Mouse (Mus musculus): Measurements from ENCODE around the gene St8sia6. TPM values are rescaled to one million over a fixed set of nuclear protein-coding genes. Genes with fewer than 3 reads are reported as not detected.

Gene St8sia6
- total and polyA plus RNA-seq, 2 experiments from 2014 or later: 1.2 to 1.3 TPM

DNA sequence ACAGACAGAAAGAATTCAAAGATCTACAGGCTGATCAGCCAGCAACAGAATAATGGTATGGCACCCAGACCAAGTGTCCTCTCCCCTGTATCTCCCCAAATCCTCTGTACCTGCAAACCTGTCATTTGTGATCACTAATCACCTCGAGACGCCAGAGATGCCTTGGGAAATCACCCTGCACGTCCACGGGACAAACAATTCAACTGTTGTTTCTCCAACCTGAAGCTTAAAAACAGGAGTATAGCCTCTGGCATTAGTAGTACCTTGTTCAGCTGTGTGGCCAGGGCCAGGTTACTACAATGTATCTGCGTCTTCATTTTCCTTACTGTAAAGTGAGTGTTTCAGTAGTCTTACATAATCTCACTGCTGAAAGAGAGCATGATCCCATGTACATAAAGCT is 25.3 kb downstream of the St8sia6 start:
- TF ChIP-seq CTCF (IDR thresholded peaks at IDR 0.05; ENCODE audit: low read depth): no peak
- Histone ChIP-seq H3K27me3 (ENCODE audit: insufficient read depth, low read length) (no peaks in the 10 kb centered on the region), H3K9me3 (ENCODE audit: low read length) (no peaks in the 10 kb centered on the region), H3K4me1 (ENCODE audit: insufficient read depth) (no peaks in the 10 kb centered on the region), H3K4me3 (ENCODE audit: low read depth, low read length) (no peak overlapping the region), H3K9ac (no peak overlapping the region), H3K36me3 (ENCODE audit: insufficient read depth) (no peaks in the 10 kb centered on the region), H3K4me2 (ENCODE audit: low read depth) (no peak overlapping the region), H3K27ac (ENCODE audit: low read depth, low read length) (no peak overlapping the region)
- WGBS: 74% methylated on average over 5 of the region's 5 CpGs
- DNase-seq (no peak), ATAC-seq (no peak)

DNA sequence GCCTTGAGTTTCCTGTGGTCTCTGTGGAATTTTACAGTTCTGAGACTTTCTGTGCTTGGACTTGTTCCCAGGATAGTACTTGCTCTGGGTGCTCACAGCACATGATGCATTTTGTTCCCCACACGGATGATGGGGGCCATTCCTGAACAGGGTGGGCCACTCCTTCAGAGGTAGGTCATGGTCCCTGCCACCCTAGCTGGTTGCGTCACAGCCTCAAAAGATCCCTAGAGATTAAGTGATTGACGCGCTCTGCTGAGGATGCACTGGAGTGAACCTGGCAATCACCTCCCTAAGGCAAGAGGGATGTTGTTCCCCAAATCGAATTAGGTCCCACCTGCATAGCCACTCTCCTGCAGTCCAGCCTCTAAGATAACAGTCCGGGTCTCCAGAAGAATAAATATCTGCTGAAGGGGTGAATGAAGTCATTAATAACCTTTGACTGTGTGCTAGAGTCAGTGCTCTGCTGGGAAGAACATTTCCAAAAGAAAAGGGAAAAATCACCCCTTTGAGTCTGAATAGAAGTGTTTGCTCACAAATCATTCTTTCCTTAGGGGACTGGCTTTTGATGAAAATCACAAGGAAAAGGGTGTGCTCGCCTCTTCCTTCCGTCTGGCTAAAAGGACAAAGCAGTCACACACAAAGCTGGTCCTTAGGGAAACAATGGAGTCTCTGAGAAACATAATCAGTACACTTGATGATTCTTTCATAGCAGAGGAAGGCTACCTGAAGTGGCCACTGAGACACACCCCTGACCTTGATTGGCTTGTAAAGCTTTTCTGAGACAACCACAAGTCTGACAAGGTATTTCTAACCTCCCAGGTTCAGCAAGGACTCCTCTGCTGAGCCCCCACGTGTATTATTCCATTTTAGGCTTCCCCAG is 26.1 kb downstream of the St8sia6 start:
- Histone ChIP-seq H3K9ac (no peak overlapping the region), H3K4me3 (ENCODE audit: low read depth, low read length) (no peak overlapping the region), H3K36me3 (ENCODE audit: insufficient read depth) (no peaks in the 10 kb centered on the region), H3K4me2 (ENCODE audit: low read depth) (no peak overlapping the region), H3K27me3 (ENCODE audit: insufficient read depth, low read length) (no peaks in the 10 kb centered on the region), H3K4me1 (ENCODE audit: insufficient read depth) (no peaks in the 10 kb centered on the region), H3K9me3 (ENCODE audit: low read length) (no peaks in the 10 kb centered on the region), H3K27ac (ENCODE audit: low read depth, low read length) (no peak overlapping the region)
- WGBS: 56% methylated on average over 9 of the region's 9 CpGs
- TF ChIP-seq CTCF (IDR thresholded peaks at IDR 0.05; ENCODE audit: low read depth): no peak
- DNase-seq (no peak), ATAC-seq (no peak)

DNA sequence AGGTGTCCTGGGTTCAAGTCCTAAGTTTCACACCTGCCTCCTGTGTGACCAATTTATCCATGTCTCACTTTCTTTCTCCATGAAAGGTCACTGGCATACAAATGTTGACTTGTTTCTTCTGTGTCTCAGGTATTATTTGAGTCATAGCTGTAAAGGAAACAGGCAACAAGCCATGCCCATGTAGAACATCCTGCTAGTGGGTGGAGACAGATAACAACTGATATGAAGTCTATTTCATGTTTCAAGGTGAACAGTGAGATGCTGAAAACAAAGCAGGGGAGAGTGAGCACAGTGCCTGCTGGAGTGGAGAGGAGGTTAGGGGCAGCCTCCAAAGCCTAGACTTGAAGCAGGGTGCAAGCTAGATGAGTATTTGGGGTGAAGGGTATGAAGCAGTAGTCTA is 33.5 kb downstream of the St8sia6 start:
- ATAC-seq: no peak
- no peak for TF ChIP-seq CTCF (IDR thresholded peaks at IDR 0.05; ENCODE audit: low read depth)

DNA sequence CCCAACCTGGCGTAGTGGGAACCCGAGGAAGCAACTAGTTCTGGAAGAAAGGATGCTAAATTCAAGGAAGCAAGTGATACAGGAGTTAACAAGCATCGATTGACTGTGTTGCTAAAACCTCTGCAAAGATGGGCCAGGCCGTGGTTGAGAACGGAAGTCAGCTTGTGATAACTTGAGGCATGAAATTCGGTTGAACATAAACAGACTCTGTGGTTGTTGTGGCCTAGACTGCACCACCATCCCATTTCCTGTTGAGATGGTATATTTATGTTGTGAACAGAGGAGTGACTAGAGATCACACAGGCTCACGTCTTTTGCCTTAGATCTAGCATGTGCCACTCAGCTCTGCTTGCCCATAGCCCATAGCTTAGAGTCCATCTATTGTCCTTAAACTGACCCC is 36.5 kb downstream of the St8sia6 start:
- H3K27ac ChIP-seq (ENCODE audit: low read depth, low read length): no peak overlapping the region
- H3K36me3 ChIP-seq (ENCODE audit: insufficient read depth): no peaks in the 10 kb centered on the region
- H3K9me3 ChIP-seq (ENCODE audit: low read length): no peaks in the 10 kb centered on the region
- DNase-seq: no peak
- H3K4me3 ChIP-seq (ENCODE audit: low read depth, low read length): no peak overlapping the region
- ATAC-seq: no peak
- TF ChIP-seq CTCF (IDR thresholded peaks at IDR 0.05; ENCODE audit: low read depth): no peak
- no peaks in the 10 kb centered on the region for H3K27me3 ChIP-seq (ENCODE audit: insufficient read depth, low read length)
- H3K4me2 ChIP-seq (ENCODE audit: low read depth): no peak overlapping the region
- 92% methylated on average over 7 of the region's 7 CpGs for WGBS
- H3K9ac ChIP-seq: no peak overlapping the region
- no peaks in the 10 kb centered on the region for H3K4me1 ChIP-seq (ENCODE audit: insufficient read depth)

More for the DNA sequence above, 33.5 kb downstream of the St8sia6 start:
- Histone ChIP-seq H3K4me1 (ENCODE audit: insufficient read depth) (no peaks in the 10 kb centered on the region), H3K9ac (no peak overlapping the region), H3K9me3 (ENCODE audit: low read length) (no peaks in the 10 kb centered on the region), H3K4me3 (ENCODE audit: low read depth, low read length) (no peak overlapping the region), H3K27ac (ENCODE audit: low read depth, low read length) (no peak overlapping the region), H3K36me3 (ENCODE audit: insufficient read depth) (no peaks in the 10 kb centered on the region), H3K27me3 (ENCODE audit: insufficient read depth, low read length) (no peaks in the 10 kb centered on the region), H3K4me2 (ENCODE audit: low read depth) (no peak overlapping the region)
- DNase-seq: no peak

DNA sequence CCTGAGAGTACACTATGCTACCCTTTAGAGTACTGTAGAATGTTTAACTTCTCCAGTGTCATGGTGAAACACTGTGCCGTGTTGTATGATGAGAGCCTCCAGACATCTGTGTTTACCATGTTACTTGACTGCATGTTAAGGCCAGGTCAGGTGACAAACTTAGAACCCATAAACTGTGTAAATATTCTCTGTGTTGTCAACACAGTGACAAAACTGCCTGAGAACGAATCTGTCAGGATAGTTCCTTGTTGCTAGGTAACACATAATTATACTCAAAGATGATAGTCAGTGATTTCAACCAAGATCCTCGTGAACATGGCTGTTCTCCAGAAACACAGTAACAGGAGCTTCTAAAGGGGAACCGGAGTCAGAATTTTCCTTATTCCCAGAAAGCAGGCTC is 38.1 kb downstream of the St8sia6 start:
- peak; percentile 94 for ATAC-seq
- no peak overlapping the region for H3K27ac ChIP-seq (ENCODE audit: low read depth, low read length)
- no peaks in the 10 kb centered on the region for H3K4me1 ChIP-seq (ENCODE audit: insufficient read depth)
- H3K4me2 ChIP-seq (ENCODE audit: low read depth): no peak overlapping the region
- 47% methylated on average over 4 of the region's 4 CpGs for WGBS
- no peaks in the 10 kb centered on the region for H3K36me3 ChIP-seq (ENCODE audit: insufficient read depth)
- TF ChIP-seq CTCF (IDR thresholded peaks at IDR 0.05; ENCODE audit: low read depth): no peak
- no peak overlapping the region for H3K4me3 ChIP-seq (ENCODE audit: low read depth, low read length)
- no peaks in the 10 kb centered on the region for H3K9me3 ChIP-seq (ENCODE audit: low read length)
- no peaks in the 10 kb centered on the region for H3K27me3 ChIP-seq (ENCODE audit: insufficient read depth, low read length)
- peak; percentile 48 for DNase-seq
- H3K9ac ChIP-seq: no peak overlapping the region

DNA sequence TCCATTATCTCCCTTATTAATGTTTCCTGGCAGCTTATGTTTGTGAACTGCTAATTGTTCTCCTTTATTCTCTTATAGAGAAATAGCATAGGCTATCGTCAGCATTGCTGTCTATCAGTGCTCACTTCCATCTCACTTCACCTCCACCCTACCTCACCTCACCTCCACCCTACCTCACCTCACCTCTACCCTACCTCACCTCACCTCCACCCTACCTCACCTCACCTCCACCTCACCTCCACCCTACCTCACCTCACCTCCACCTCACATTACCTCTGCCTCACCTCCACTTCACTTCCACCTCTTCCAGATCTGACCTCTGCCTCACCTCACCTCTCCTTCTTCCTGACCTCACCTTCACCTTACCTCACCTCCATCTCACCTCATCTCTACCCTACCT is 42.2 kb downstream of the St8sia6 start:
- H3K9ac ChIP-seq: no peak overlapping the region
- H3K9me3 ChIP-seq (ENCODE audit: low read length): no peaks in the 10 kb centered on the region
- no peaks in the 10 kb centered on the region for H3K27me3 ChIP-seq (ENCODE audit: insufficient read depth, low read length)
- no peaks in the 10 kb centered on the region for H3K4me1 ChIP-seq (ENCODE audit: insufficient read depth)
- ATAC-seq: no peak
- DNase-seq: no peak
- no peak overlapping the region for H3K27ac ChIP-seq (ENCODE audit: low read depth, low read length)
- WGBS: 67% methylated on average over 1 of the region's 1 CpGs
- no peaks in the 10 kb centered on the region for H3K36me3 ChIP-seq (ENCODE audit: insufficient read depth)
- no peak overlapping the region for H3K4me3 ChIP-seq (ENCODE audit: low read depth, low read length)
- no peak overlapping the region for H3K4me2 ChIP-seq (ENCODE audit: low read depth)
- TF ChIP-seq CTCF (IDR thresholded peaks at IDR 0.05; ENCODE audit: low read depth): no peak

DNA sequence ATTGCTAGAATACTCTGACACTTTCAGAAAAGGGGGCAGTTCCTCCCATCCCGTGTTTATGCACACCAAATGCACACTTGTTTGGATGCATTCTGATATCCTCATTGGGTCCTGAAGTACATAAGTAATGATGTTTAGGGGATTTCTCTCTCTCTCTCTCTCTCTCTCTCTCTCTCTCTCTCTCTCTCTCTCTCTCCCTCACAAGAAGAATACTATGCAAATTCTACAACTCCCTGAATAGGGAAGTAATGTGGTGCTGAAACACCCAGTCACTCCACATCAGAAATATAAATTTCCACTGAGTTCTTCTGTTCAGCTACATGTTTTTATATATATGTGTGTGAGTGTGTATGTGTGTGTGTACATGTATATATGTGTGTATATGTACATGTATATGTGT is 43.1 kb downstream of the St8sia6 start:
- DNase-seq (no peak), ATAC-seq (no peak)
- Histone ChIP-seq H3K36me3 (ENCODE audit: insufficient read depth) (no peaks in the 10 kb centered on the region), H3K4me1 (ENCODE audit: insufficient read depth) (no peaks in the 10 kb centered on the region), H3K27ac (ENCODE audit: low read depth, low read length) (no peak overlapping the region), H3K4me3 (ENCODE audit: low read depth, low read length) (no peak overlapping the region), H3K27me3 (ENCODE audit: insufficient read depth, low read length) (no peaks in the 10 kb centered on the region), H3K9me3 (ENCODE audit: low read length) (no peaks in the 10 kb centered on the region), H3K9ac (no peak overlapping the region), H3K4me2 (ENCODE audit: low read depth) (no peak overlapping the region)
- TF ChIP-seq CTCF (IDR thresholded peaks at IDR 0.05; ENCODE audit: low read depth): no peak
- 64% methylated on average over 1 of the region's 1 CpGs for WGBS
